Mouse (Mus musculus) heart, postnatal 4 days (tissue): ENCODE measurements around the gene Mrps31. TPM values are rescaled to one million over a fixed set of nuclear protein-coding genes. Genes with fewer than 3 reads are reported as not detected.

ENCODE experiments used
- DNase-seq: peaks from one replicate; pipeline ENCODE4 v3.0.0; 2021
- total RNA-seq, 2 experiments: library from RNA; stranded (reverse); gene quantifications; 2 replicates each; pipeline ENCODE4 v1.2.3; 2021

Mrps31 gene
- 10 to 100 TPM; 49.4 to 52.1 TPM for total RNA-seq

- DNase-seq = peak; percentile 87
These were observed at the start of gene Mrps31 for GRCm38 (mm10) chr8:22411282-22411702. TSS of gene Mrps31 (plus strand) at chr8:22411361.

DNA sequence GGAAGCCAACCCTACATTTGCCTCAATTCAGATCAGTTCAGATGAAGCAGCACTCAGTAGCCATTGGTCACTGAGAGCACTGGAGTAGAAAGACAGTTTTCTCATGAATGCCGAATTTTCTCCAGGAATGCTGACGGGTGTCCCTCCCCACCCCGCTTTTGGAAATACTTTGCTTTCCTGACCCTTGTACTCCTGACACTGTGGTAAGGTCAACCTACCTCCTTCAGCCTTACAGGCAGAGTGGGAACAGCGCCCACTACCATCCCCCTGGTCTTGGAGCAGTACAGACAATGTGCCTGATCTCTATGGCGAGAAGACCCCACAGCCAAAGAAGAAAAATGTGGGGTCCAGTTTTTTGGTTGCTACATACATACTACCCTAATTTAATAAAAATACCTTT, 34.9 kb upstream of the Mrps31 start:
- no peak for DNase-seq

DNA sequence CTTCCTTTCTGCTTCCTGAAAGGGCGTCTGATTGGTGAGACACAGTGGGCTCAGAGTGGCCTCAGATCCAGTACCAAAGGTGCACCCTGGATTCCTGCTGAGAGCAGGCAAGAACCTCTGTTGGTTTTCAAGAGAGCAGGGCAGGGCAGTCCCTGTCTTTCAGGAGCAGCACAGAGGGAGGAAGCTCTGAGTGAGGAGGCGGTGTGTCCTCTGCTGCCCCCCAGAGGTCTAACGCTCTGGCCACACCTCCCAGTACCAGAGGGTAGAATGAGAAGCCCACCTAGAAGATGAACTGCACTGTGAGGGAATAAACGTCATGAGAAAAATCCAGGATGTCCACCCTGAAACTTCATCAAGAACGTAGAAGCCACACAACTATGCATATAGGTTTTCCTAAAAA, 34.3 kb upstream of the Mrps31 start:
- peak; percentile 73 for DNase-seq

- DNase-seq = no peak
These were observed 30.2 kb upstream of the Mrps31 start for GRCm38 (mm10) chr8:22380934-22381333.

- no peak for DNase-seq
These were observed 28.2 kb upstream of the Mrps31 start for GRCm38 (mm10) chr8:22382824-22383595.

- DNase-seq = no peak
These were observed 26.0 kb upstream of the Mrps31 start for GRCm38 (mm10) chr8:22385158-22385557.

DNA sequence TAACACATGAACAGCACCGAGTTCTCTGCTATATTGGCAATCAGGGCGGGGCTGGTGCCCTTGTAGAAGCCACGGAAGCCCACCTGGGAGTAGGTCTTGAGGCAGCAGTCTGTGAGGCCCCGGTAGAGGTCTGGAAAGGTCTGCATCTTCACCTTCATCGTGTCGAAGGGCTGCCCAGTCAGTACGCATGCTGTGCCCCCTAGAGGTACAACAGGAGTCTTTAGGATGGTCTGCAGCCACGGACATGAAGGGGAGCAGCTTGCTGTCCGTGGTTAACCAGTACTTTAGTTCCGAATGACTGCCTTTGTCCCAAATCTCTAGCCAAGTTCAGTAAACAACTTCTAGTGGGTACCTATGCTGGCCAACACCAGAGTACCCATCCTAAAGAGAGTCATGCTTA, 21.3 kb upstream of the Mrps31 start:
- no peak for DNase-seq

- no peak for DNase-seq
These were observed 20.2 kb upstream of the Mrps31 start for GRCm38 (mm10) chr8:22390766-22391463.

GRCm38 (mm10) chr8:22394471-22394870, 16.7 kb upstream of the Mrps31 start:
- no peak for DNase-seq

DNA sequence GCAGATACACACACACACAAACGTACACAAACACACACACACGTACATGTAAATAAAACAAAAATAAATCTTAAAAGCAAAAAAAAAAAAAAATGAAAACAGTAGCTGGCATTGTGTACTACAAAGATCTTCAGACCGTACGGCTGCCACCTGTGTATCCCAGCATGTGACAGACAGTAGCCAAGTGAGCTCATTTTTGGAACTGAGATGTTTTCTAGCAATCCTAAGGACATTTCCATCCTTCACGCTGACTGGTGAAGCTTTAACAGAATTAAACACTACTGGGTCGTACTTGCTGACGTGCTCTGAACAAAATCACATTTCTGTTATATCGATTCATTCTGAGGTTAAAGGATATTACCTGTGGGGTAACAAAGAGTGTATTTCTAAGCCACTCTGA, 15.9 kb upstream of the Mrps31 start:
- DNase-seq = no peak

GRCm38 (mm10) chr8:22397811-22398141, 13.4 kb upstream of the Mrps31 start:
- DNase-seq = no peak

GRCm38 (mm10) chr8:22398142-22398951, 12.8 kb upstream of the Mrps31 start, which contains the start of gene Slc25a15:
TSS of gene Slc25a15 (minus strand) at chr8:22398597.
- DNase-seq = peak; percentile 95

DNA sequence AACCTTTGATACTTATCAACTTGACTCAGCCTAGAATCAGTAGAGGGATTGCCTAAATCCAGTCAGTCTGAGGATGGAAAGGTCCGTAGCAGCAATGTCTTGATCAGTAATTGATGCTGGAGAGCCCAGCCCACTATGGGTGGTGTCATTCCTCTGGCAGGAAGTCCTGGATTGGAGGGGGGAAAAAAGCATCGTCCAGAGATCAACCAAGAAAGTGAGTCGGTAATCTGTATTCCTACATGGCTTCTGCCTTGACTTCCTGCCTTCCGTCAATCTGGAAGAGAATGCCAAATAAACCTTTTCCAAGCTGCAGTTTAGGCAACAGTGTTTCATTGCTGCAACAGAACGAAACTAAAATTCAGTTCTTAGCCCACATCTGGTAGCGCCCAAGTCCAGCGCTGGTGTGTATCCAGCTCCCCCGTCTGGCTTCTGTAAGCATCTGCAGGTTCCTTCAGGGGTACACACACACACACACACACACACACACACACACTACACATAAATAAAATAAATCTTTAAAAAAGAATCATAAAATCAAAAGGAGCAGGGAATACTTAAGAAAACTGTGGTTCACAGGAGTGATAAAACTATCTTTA, 11.8 kb upstream of the Mrps31 start:
- DNase-seq = no peak

GRCm38 (mm10) chr8:22400593-22400992, 10.6 kb upstream of the Mrps31 start:
- no peak for DNase-seq

- DNase-seq = no peak
These were observed 7.9 kb upstream of the Mrps31 start for GRCm38 (mm10) chr8:22403235-22403634.

GRCm38 (mm10) chr8:22405733-22406132, 5.4 kb upstream of the Mrps31 start:
- no peak for DNase-seq

DNA sequence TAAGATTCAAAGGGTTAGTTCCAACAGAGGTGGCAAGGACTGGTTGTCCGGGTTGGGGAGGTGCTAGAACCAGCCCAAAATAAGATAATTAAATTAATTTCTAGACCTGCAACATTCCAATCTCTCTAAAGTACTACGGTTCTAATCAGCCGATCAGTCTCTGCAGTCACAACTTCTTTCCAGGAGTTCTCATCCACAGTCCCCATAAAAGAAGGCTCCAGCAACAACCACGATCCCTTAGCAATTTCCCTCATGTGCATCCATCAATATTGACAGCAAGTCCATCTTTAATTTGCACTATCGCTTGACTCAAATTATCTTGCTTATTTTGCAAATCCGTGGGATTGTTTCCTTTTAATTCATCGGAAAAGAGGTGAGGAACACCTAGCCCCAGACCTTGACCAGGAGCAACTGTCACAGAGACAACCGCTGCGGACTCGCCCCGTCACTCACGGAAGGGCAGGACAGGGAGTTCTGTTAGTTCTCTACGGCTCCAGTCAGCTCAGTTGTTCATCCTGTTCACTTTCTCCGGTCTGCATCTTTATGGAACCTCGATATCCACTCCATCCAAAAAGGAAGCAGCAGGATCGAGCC, 376 bp upstream of the Mrps31 start:
- no peak for DNase-seq

- no peak for DNase-seq
These were observed 810 bp downstream of the Mrps31 start for GRCm38 (mm10) chr8:22411971-22412370.
